In genomic region chr14:27173178-27173803, GRCm38 (mm10) we compare ENCODE assay signal across 9 mouse cellular contexts. TPM values are rescaled to one million over a fixed set of nuclear protein-coding genes. Genes with fewer than 3 reads are reported as not detected.
DNase-seq lines count a peak whose midpoint lies in the region; ATAC-seq lines count a peak whose summit lies in the region.
"Had no signal": no experiment of that assay in that cellular context is flagged by ENCODE, and none has a peak within 500 bp of the region (broad histone marks: within the 10 kb centered on the region; RNA-seq: fewer than 3 reads in every experiment).

No protein-coding gene starts in this region.

- H3K9ac ChIP-seq in heart, embryonic 11.5 days (ENCODE audit: low read depth, low read length), result no peak overlapping the region

- H3K9me3 ChIP-seq in heart, embryonic 11.5 days (replicated peaks; ENCODE audit: control insufficient read depth, low read length), result no peaks in the 10 kb centered on the region
- H3K9me3 ChIP-seq in hindbrain, embryonic 10.5 days, result no peaks in the 10 kb centered on the region

- H3K4me2 ChIP-seq in heart, embryonic 11.5 days, result no peak overlapping the region

- peaks cover 15% of the 10 kb centered on the region for H3K4me1 ChIP-seq in heart, embryonic 11.5 days (ENCODE audit: control insufficient read depth, insufficient read depth, low read length)
- peaks cover 9% of the 10 kb centered on the region; the same call in 1 of the 2 replicates for H3K4me1 ChIP-seq in hindbrain, embryonic 10.5 days (replicated peaks)

- no peak for ATAC-seq in heart, embryonic 11.5 days (replicated peaks; ENCODE audit: insufficient number of reproducible peaks, low FRiP score, low TSS enrichment)

- 0 out of 2 replicates have a peak, but pooled peaks cover 5% of the 10 kb centered on the region for H3K27me3 ChIP-seq in heart, embryonic 11.5 days (ENCODE audit: control insufficient read depth, insufficient read depth, low read length)
- no peaks in the 10 kb centered on the region for H3K27me3 ChIP-seq in hindbrain, embryonic 10.5 days (ENCODE audit: insufficient read depth, poor library complexity, severe bottlenecking)

- H3K27ac ChIP-seq in heart, embryonic 11.5 days (ENCODE audit: low read depth, low read length), result no peak overlapping the region
- H3K27ac ChIP-seq in hindbrain, embryonic 10.5 days, result no peak overlapping the region

- peak; percentile 87 for DNase-seq in heart, adult 18-20 months
- peak; percentile 48 for DNase-seq in adrenal gland, postnatal 25 days
- peak; percentile 75 for DNase-seq in heart, postnatal 25 days (ENCODE audit: low spot score)
- DNase-seq in lung, postnatal 25 days (ENCODE audit: low spot score), result peak; percentile 69
- no peak for DNase-seq in hindbrain, embryonic 10.5 days (ENCODE audit: low spot score)
- no peak for DNase-seq in thymus, postnatal 14 days
- DNase-seq in MN1 (ENCODE audit: low spot score), result no peak
- DNase-seq: cerebellum, postnatal 10 days had no signal

- intact Hi-C loops in heart, postnatal 25 days (cut with DNase I), result no loop called here

- no peak overlapping the region for H3K4me3 ChIP-seq in heart, embryonic 11.5 days (ENCODE audit: low read depth, low read length)
- no peak overlapping the region for H3K4me3 ChIP-seq in hindbrain, embryonic 10.5 days

- WGBS in heart, embryonic 11.5 days (ENCODE audit: insufficient replicate concordance), result 80% methylated on average over 10 of the region's 10 CpGs
- 93% methylated on average over 10 of the region's 10 CpGs for WGBS in hindbrain, embryonic 10.5 days

- H3K36me3 ChIP-seq in heart, embryonic 11.5 days (ENCODE audit: control insufficient read depth, insufficient read depth, low read length), result no peaks in the 10 kb centered on the region
- no peaks in the 10 kb centered on the region for H3K36me3 ChIP-seq in hindbrain, embryonic 10.5 days

RNA-seq across cellular contexts. Expression of gene Arhgef3, which starts 58.6 kb away (rescaled TPM):
- 10 to 100 TPM; 24.5 to 26.1 TPM for total RNA-seq in heart, adult 18-20 months (2021)
- 10.1 and 12.5 TPM in 2 replicates for polyA plus RNA-seq in heart, embryonic 11.5 days (2014; fragmentation: Nextera tagmentation; extraction: Ambion mirVana)
- total RNA-seq in adrenal gland, postnatal 25 days (2021), result 37.1 and 47.8 TPM in 2 replicates
- total RNA-seq in heart, postnatal 25 days (2021), result 10 to 100 TPM; 29.0 to 34.1 TPM
- polyA plus RNA-seq in hindbrain, embryonic 10.5 days (2016; fragmentation: Nextera tagmentation; extraction: Ambion mirVana), result 2.5 and 3.6 TPM in 2 replicates

Comparison
In these comparisons a context has a peak if more than half of its experiments do, and no peak if none do; other contexts are left out.
1. DNase-seq: peak in heart, adult 18-20 months (2 of 2), adrenal gland, postnatal 25 days (single experiment), heart, postnatal 25 days (single experiment) and lung, postnatal 25 days (single experiment); none in hindbrain, embryonic 10.5 days (single experiment), thymus, postnatal 14 days (single experiment) and MN1 (single experiment).